Mouse (Mus musculus) erythroblast, embryonic 14.5 days (primary cell): ENCODE measurements at regions not wholly inside any gene's neighbourhood (a gene's known extent, or its start where the extent isn't known, plus 50 kb on each side); places are given as distances from the start of the nearest gene placed in this dataset.

Experiments used
- GATA1 ChIP-seq: IDR thresholded peaks from 2 replicates; pipeline ENCODE4 v1.6.1; 2012; ENCODE audit warnings: low read length, inconsistent platforms, mixed read lengths
- TAL1 ChIP-seq: IDR thresholded peaks from 3 replicates; pipeline ENCODE4 v1.6.1; 2012; ENCODE audit warnings: low read length, inconsistent platforms, mixed read lengths

DNA sequence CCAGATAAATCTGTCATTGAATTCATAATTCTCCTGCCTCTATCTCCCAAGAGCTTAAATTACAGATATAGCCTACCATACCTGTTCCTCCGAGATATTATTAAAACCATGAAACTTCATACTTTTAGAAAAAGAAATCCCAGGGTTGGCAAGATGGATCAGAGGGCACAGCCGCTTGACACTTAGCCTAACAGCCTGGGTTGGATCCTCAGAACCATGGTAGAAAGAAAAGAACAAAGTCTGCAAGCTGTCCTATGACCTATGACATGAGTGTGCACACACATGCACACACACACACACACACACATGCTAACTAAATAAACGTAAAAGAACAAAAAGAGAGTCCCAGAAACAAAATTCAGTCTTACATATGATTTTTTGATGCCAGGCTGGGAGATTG, 50.8 kb upstream of the Rc3h1 start:
- TF ChIP-seq TAL1 (no peak), GATA1 (no peak)
